Mouse (Mus musculus) c-Kit-positive CD71-positive TER-119-negative erythroid progenitor cells, embryonic 14.5 days (primary cell): ENCODE results near the gene Mettl8.

Experiments
- DNase-seq: peaks from one replicate; pipeline ENCODE4 v3.0.0-alpha.2; 2013; ENCODE audit warnings: low read depth

Mettl8 gene

GRCm38 (mm10) chr2:71033014-71033413 lies 22.4 kb downstream of the Mettl8 start:
- DNase-seq = no peak

GRCm38 (mm10) chr2:71031973-71032794 lies 23.2 kb downstream of the Mettl8 start:
- no peak for DNase-seq

GRCm38 (mm10) chr2:71030663-71031062 lies 24.7 kb downstream of the Mettl8 start:
- no peak for DNase-seq

DNA sequence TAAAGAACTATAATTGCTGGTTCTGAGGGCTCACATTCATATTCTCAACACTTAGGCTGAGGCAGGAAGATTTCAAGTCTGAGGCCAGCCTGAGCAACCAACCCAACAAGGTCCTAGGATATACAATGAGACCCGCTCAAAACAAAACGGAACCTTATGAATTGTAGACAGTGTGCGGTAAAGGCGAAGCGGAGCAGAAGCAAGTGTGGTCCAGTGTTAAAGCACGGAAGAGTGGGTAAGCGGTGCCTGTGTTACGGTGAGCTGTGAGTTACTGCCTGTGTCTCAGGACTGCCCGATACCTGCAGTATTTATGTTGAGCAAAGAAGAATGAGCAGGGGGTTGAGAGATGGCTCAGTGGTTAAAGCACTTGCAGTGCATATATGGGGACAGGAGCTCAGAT lies 27.8 kb downstream of the Mettl8 start:
- DNase-seq = no peak

- DNase-seq = no peak
These were observed 28.6 kb downstream of the Mettl8 start for GRCm38 (mm10) chr2:71026787-71027186.

DNA sequence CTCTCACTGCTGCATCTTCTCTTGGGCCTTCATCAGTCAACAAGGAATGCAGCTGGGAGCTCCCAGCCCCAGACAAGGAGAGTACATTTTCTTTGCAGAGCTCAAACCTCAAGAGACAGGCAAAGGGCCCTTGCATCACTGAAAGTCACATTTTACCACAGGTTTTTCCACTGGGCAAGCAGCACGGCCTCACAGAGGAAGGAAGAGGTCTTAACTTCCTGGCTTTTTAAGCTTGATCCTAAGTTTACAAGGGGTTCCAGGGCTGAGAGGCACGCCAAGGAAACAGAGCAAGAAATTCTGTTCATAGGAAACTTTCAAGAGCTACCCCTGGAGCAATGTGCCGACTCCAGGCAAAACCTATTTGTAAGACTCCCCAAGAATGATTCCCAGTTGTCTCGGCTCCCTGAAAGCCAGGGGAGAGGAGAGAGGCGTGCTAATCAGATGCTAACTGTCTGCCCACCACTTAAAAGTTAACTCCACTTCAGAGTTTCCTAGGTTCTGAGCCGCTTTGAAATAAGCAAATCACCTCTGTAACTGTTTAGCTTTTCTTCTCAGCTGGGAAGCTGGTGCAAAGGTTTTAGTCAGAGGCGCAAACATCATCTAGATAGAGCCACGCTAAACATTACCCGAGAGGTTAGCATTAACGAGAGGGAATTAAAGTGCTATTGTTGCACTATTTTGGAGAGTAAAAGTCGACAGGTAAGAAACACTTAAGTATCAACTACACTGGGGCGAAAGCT lies 29.6 kb downstream of the Mettl8 start:
- no peak for DNase-seq

DNA sequence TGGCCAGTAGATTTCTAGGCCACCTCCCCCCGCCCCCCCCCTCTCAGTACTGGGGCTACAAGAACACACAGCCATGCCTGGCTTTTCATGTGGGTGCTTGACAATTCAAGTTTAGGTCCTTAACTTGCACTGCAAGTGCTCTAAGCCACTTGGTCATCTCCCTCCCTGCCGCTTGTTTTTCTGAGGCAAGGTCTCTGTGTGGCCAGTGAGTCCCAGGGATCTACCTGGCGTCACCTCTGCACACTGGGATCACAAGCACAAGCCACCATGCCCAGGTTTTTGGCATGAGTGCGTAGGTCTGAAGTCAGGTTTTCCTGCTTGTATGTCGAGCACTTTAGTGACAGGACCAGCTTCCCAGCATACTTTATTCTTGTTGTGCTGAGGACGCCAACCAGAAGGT lies 31.4 kb downstream of the Mettl8 start:
- DNase-seq = no peak

DNA sequence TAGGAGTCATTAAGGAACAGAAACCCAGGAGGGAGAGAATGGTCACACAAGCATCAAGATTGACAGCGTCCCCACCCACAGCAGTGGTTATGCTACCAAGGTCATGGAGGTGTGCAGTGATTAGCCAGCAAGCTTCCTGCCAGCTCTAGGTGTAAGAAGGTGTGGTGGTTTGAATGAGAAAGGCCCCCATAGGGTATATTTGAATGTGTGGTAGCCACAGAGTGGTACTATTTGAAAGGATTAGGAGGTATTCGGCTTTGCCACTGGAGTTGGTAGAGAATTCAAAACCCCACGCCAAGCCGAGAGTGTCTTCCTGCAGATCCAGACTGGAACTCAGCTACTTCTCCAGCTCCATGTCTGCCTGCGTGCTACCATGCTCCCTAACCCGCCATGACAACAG lies 32.4 kb downstream of the Mettl8 start:
- no peak for DNase-seq

- DNase-seq = no peak
These were observed 34.7 kb downstream of the Mettl8 start for GRCm38 (mm10) chr2:71020674-71021073.

DNA sequence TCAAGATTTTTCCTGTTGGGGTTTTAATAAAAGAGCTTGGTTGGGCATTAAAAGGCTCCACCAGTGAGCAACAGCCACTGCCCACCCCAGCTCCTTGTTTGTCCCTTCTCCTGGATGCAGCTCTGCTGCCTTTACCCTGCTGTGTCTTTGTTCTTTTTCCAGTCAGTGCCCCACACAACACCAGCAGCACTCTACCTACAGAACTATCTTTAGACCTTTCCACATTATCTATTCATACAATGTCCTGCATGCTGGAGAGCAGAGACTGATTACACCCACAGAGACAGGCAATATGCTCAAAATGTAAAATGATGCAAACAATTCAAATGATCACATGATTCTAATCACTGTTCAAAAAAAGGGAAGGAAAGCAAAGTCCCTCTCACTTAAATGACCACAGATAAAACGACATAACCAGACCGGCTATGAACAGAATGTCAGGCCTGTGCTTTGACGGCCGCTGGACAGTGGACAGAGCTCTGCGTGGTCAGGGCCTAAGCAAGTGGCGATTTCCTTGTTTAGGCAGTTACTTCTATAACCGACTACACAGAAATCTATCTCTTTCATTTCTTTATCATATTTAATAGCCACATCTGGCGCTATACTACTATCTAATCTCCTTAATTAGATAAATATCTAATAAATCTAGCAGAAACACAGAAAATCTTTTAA lies 35.5 kb downstream of the Mettl8 start:
- no peak for DNase-seq

- DNase-seq = no peak
These were observed 36.1 kb downstream of the Mettl8 start for GRCm38 (mm10) chr2:71019277-71019676.

DNA sequence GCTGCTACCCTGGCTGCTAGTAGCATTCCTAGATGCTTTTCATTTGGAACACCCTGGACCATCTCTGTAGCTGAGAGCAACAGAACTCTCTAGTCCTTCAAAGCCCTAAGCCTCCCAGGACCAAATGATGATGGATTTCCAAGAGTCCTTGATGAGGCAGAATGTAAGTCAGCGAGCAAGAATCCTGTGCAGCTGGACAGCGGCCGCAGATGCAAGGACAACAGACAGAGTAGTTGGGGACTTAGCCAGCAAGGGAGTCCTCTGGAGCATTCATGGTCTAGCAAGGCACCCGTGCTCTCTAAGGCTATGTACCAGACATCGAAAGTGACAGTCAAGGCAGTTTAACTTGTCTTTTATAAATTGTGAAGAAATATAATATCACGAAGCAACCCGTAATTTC lies 41.9 kb downstream of the Mettl8 start:
- DNase-seq = no peak

DNA sequence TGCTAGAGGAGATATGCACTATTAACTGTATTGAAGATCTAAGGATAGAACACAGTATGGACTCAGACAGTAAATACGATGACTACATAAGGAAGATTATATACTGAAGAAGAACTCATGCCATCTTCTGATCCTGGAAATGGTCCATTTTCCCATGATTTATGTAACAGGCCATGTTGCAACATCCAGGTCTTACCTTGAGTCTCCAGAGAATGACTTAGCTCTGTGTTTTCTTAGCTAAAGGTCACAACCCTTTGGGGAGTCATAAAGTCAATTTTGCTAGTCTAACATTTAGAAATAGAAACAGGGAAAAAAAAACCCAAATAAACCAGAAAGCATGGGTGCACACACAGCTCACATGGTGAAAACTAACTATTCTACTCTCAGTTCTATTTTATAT lies 43.6 kb downstream of the Mettl8 start:
- no peak for DNase-seq

DNA sequence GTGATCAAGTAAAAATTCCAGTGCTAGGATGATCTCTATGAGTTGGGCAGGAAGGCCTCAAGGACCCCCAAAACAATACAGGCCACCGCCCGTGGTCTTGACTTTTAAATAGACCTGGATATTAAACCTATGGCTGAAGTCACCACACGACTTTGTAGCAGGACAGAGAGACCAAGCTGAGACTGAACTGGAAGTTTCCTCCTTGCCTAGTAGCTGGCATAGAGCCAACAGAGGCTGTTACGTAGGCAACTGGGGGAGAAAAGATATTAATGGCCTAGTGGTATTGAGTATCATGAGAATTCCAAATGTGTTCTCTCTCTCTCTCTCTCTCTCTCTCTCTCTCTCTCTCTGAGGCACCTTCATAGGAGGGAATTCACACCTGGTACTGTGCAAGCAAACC lies 51.0 kb downstream of the Mettl8 start:
- no peak for DNase-seq

GRCm38 (mm10) chr2:71002509-71002908 lies 52.9 kb downstream of the Mettl8 start:
- DNase-seq = no peak

DNA sequence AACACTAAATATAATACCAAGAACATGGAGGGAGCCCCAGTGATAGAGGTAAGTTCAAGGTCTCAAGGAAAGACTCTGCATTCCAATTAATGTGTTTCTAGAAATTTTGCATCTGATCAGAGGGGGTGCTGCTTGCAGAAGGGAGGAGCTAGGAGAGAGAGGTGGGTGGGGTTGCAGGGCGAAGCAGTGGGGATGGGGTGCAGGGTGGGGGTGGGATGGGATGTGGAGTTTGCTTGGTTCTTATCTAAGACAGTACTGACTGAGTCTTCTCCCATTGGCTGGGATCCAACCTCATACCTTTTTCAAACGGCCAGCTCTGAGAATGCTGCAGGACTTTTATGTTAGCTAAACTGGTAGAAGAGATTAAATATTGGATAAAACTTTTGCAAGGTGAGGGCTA lies 56.6 kb downstream of the Mettl8 start:
- peak; percentile 51 for DNase-seq

DNA sequence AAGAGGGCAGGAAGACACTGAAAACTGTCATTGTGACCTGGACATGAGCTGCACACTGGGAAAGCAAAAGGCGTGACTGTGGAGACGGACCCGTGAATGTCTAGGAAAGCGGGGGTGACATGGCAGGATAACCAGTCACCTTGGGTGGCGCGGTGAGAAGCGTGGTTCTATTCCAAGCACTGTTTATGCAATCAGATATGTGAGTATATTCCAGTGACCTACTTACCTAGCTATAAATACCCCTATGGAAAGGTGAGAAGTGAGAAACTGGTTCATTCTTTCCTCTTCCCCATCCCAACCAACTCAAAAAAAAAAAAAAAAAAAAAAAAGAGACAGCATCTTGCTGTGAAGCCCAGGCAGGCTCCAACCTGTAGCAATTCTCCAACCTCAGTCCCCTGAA lies 58.9 kb downstream of the Mettl8 start:
- no peak for DNase-seq

GRCm38 (mm10) chr2:70995900-70996299 lies 59.5 kb downstream of the Mettl8 start:
- peak; percentile 40 for DNase-seq

DNA sequence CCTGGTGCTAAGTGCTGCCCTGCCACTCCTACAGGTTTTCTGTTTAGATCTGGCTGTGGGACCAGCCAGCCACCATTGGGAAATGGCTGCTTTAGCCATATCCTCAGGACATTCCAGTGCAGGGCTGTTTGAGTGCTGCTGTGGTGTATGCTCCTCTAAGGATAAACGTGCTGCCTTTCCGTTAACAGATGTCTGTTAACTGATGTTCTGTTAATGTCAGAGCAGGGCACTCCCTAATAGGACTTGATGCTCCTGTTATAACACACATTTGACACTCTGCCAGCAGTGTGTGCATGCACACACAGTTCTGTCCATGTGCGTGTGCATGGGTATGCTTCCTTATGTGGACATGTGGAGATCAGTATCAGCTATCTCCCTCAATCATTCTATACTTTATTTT lies 61.6 kb downstream of the Mettl8 start:
- no peak for DNase-seq

DNA sequence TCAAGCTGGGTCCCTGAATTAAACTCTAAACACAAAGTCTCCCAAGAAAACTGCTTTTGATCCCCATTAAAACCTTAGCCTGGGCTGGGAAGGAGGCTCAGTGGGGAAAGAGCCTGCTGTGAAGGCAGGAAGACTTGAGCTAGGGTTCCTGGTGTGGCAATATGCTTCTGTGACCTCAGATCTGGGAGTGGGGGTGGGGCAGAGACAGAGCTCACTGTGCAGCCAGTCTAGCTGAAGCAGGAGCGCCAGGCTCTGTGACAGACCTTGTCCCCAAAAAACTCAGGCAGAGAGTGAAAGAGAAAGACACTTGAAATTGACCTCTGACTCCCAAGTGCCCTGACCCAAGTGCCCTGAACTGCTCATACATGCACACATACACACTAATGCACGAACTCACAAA lies 62.7 kb downstream of the Mettl8 start:
- no peak for DNase-seq

GRCm38 (mm10) chr2:70990196-70990595 lies 65.2 kb downstream of the Mettl8 start:
- DNase-seq = no peak

DNA sequence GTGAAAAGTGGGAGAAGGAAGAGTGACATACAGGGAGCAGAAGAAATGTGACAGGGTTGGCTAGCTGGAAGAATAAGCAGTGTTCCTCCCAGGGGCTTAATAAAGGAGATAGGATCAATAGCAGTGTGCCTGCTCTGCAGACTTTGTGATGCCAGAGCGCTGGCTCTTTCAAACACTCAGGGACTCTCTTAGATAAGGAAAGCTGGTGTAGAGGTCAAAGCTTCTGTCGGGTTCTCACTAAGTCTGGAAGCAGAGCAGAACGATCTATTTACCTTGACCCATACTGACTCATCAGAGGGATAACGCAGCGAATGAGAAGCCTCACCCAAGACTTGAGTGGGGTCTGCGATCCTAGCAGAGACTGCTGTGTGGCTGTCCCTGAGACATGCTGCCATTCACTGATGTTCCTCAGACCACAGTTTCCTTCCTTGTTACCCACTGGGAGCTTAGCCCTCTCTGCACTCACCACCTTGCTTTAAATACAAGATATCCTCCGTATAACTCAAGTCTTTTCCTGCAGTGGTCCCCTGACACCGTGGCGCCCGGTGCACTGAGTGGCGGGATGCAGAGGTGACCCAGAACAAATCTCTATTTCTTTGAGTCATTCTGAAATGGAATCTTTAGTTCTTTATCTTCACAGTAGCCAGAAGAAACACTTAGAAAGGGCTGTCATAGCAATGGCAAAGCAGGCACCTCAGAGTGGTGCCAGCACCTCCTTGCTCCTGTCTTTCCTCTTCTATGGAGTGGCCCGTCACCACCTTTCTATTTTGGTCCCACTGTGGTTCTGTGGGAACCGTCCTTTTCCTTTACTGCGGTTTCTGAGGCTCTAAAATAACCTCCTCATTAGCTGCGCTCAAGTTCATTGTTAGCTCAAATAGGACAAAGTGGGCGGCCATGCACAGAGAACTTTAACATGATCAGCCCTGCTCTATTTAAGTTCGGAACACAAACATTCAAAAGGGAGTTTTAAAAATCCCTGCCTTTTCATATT lies 65.9 kb downstream of the Mettl8 start:
- no peak for DNase-seq
